Mouse (Mus musculus) lung, postnatal 0 days (tissue): ENCODE measurements around the gene Nog. TPM values are rescaled to one million over a fixed set of nuclear protein-coding genes. Genes with fewer than 3 reads are reported as not detected.

Source experiments
- ATAC-seq: fragments of 200-750 bp; cut with Nextera tagmentation; 2 replicates; pipeline ENCODE4 v1.8.0; 2017; ENCODE audit warnings: moderate library complexity
- DNase-seq: peaks from one replicate; pipeline ENCODE4 v3.0.0-alpha.2; 2016; ENCODE audit warnings: low spot score
- H3K27ac ChIP-seq: fragments of 300-500 bp; sonication (generic); 2 replicates; pipeline ENCODE4 v1.5.1; 2014; ENCODE audit warnings: antibody characterized with exemption, mild to moderate bottlenecking, low read length, mixed read lengths
- H3K27me3 ChIP-seq: fragments of 300-500 bp; sonication (generic); replicated peaks from 2 replicates; pipeline ENCODE4 v1.6.1; 2014; ENCODE audit warnings: low read length, mixed read lengths; ENCODE audit not compliant: insufficient read depth
- H3K36me3 ChIP-seq: fragments of 300-500 bp; sonication (generic); 2 replicates; pipeline ENCODE4 v1.6.1; 2014; ENCODE audit warnings: low read length, mixed read lengths; ENCODE audit not compliant: insufficient read depth
- H3K4me1 ChIP-seq: fragments of 300-500 bp; sonication (generic); 2 replicates; pipeline ENCODE4 v1.6.1; 2014; ENCODE audit warnings: antibody characterized with exemption, low read depth, low read length, mixed read lengths; ENCODE audit not compliant: insufficient read depth
- H3K4me2 ChIP-seq: fragments of 300-500 bp; sonication (generic); replicated peaks from 2 replicates; pipeline ENCODE4 v1.6.1; 2014; ENCODE audit warnings: low read depth, mild to moderate bottlenecking, low read length, moderate library complexity, mixed read lengths
- H3K4me3 ChIP-seq: fragments of 300-500 bp; sonication (generic); 2 replicates; pipeline ENCODE4 v1.5.1; 2014; ENCODE audit warnings: low read depth, low read length
- H3K9ac ChIP-seq: fragments of 300-500 bp; sonication (generic); replicated peaks from 2 replicates; pipeline ENCODE4 v1.6.1; 2014; ENCODE audit warnings: low read depth, mild to moderate bottlenecking
- H3K9me3 ChIP-seq: fragments of 300-500 bp; sonication (generic); 2 replicates; pipeline ENCODE4 v1.6.1; 2016; ENCODE audit warnings: low read length, mixed read lengths
- CTCF ChIP-seq: IDR thresholded peaks from 2 replicates; pipeline ENCODE4 v1.5.1; 2016; ENCODE audit warnings: antibody characterized with exemption, mild to moderate bottlenecking
- EP300 ChIP-seq: IDR thresholded peaks from 2 replicates; pipeline ENCODE4 v1.6.1; 2016; ENCODE audit warnings: antibody characterized with exemption, mild to moderate bottlenecking, control low read depth
- WGBS: fragments of 180-500 bp; shearing (Covaris S2); extraction: QIAGEN DNeasy Blood & Tissue Kit; methylation state at CpG from one replicate; pipeline ENCODE4 v1.1.7; 2014; 5-methylcytosine and 5-hydroxymethylcytosine counted together
- polyA plus RNA-seq: library from polyadenylated mRNA; unstranded; fragments of >200 nt; fragmentation: Nextera tagmentation; extraction: Ambion mirVana; gene quantifications from 2 replicates; pipeline ENCODE4 v1.2.1, GENCODE M21; 2015

The Nog gene
- polyA plus RNA-seq, 1 experiment from 2014 or later: 0.86 TPM

GRCm38 (mm10) chr11:89253973-89254372, 48.2 kb downstream of the Nog start:
- H3K4me1 ChIP-seq: no peaks in the 10 kb centered on the region
- H3K9ac ChIP-seq: no peak overlapping the region
- H3K9me3 ChIP-seq: no peaks in the 10 kb centered on the region
- no peaks in the 10 kb centered on the region for H3K36me3 ChIP-seq
- WGBS: 79% methylated on average over 13 of the region's 13 CpGs
- no peaks in the 10 kb centered on the region for H3K27me3 ChIP-seq
- ATAC-seq (no peak), DNase-seq (no peak)
- no peak overlapping the region for H3K27ac ChIP-seq
- H3K4me2 ChIP-seq: no peak overlapping the region
- TF ChIP-seq CTCF: no peak
- TF ChIP-seq EP300: no peak
- no peak overlapping the region for H3K4me3 ChIP-seq

Other genes with a start within 250 kb of the Nog start
- gene Dgke, start 235.5 kb downstream of the Nog start, polyA plus RNA-seq: 3.4 and 3.6 TPM in 2 replicates
- 0.25 and 0.27 TPM in 2 replicates for gene Gm525, start 228.5 kb downstream of the Nog start, polyA plus RNA-seq